Mouse (Mus musculus) bone marrow, adult 2 months (tissue): Measurements from ENCODE around the gene Oxnad1.

Experiments
- CTCF ChIP-seq: fragments of 200-500 bp; IDR thresholded peaks from 2 replicates; pipeline ENCODE4 v1.5.1; 2011; ENCODE audit warnings: low read length, control low read depth; ENCODE audit not compliant: control insufficient read depth, insufficient read depth
- POLR2A ChIP-seq: fragments of 200-500 bp; IDR thresholded peaks from 2 replicates; pipeline ENCODE4 v1.6.1; 2011; ENCODE audit warnings: low read depth, mild to moderate bottlenecking, control low read depth, low read length, borderline replicate concordance; ENCODE audit not compliant: control insufficient read depth

- TF ChIP-seq CTCF (no peak), POLR2A (no peak)
Measured at GRCm38 (mm10) chr14:32037661-32038252, 47.4 kb upstream of the Oxnad1 start.
